Mouse (Mus musculus) heart, adult 2 months (tissue): ENCODE measurements around the gene Kremen2.

Experiments used
- CTCF ChIP-seq: fragments of 200-600 bp; IDR thresholded peaks from 2 replicates; pipeline ENCODE4 v1.8.1; 2022; ENCODE audit warnings: antibody characterized with exemption, mild to moderate bottlenecking, moderate library complexity
- POLR2A ChIP-seq: fragments of 200-500 bp; IDR thresholded peaks from 2 replicates; pipeline ENCODE4 v1.6.1; 2011; ENCODE audit warnings: mild to moderate bottlenecking, low read depth, low read length, control low read depth; ENCODE audit not compliant: insufficient read depth

- peak; percentile 13; the same call in 1 of the 2 replicates for TF ChIP-seq CTCF
- peak; percentile 85 for TF ChIP-seq POLR2A
Measured at GRCm38 (mm10) chr17:23740136-23740584, 5.5 kb downstream of the Kremen2 start.
